Mouse (Mus musculus) forebrain, embryonic 11.5 days (tissue): ENCODE measurements at regions not wholly inside any gene's neighbourhood (a gene's known extent, or its start where the extent isn't known, plus 50 kb on each side); places are given as distances from the start of the nearest gene placed in this dataset.

Source experiments
- ATAC-seq: fragments of 200-750 bp; cut with Nextera tagmentation; replicated peaks from 2 replicates; pipeline ENCODE4 v1.8.0; 2017; ENCODE audit warnings: moderate TSS enrichment; ENCODE audit not compliant: low FRiP score
- DNase-seq: peaks from one replicate; pipeline ENCODE4 v3.0.0-alpha.2; 2017; ENCODE audit warnings: low spot score
- H3K27ac ChIP-seq: fragments of 300-500 bp; sonication (generic); 2 replicates; pipeline ENCODE4 v1.5.1; 2014; ENCODE audit warnings: low read depth, low read length
- H3K27me3 ChIP-seq: fragments of 300-500 bp; sonication (generic); 2 replicates; pipeline ENCODE4 v1.6.1; 2014; ENCODE audit warnings: mild to moderate bottlenecking, low read length, mixed read lengths; ENCODE audit not compliant: control insufficient read depth, insufficient read depth
- H3K36me3 ChIP-seq: fragments of 300-500 bp; sonication (generic); 2 replicates; pipeline ENCODE4 v1.6.1; 2014; ENCODE audit warnings: mild to moderate bottlenecking, low read length, moderate library complexity, mixed read lengths; ENCODE audit not compliant: control insufficient read depth, insufficient read depth
- H3K4me1 ChIP-seq: fragments of 300-500 bp; sonication (generic); replicated peaks from 2 replicates; pipeline ENCODE4 v1.6.1; 2014; ENCODE audit warnings: low read length, mixed read lengths; ENCODE audit not compliant: control insufficient read depth, insufficient read depth
- H3K4me2 ChIP-seq: fragments of 300-500 bp; sonication (generic); 2 replicates; pipeline ENCODE4 v1.6.1; 2014; ENCODE audit warnings: low read depth, mild to moderate bottlenecking, low read length, moderate library complexity, mixed read lengths; ENCODE audit not compliant: severe bottlenecking
- H3K4me3 ChIP-seq: fragments of 300-500 bp; sonication (generic); 2 replicates; pipeline ENCODE4 v1.5.1; 2014; ENCODE audit warnings: low read depth, low read length
- H3K9ac ChIP-seq: fragments of 300-500 bp; sonication (generic); 2 replicates; pipeline ENCODE4 v1.6.1; 2014; ENCODE audit warnings: low read length
- H3K9me3 ChIP-seq: fragments of 300-500 bp; sonication (generic); 2 replicates; pipeline ENCODE4 v1.6.1; 2016; ENCODE audit warnings: low read length, mixed read lengths; ENCODE audit not compliant: control insufficient read depth
- WGBS: fragments of 180-500 bp; shearing (Covaris S2); extraction: QIAGEN DNeasy Blood & Tissue Kit; methylation state at CpG from one replicate; pipeline ENCODE4 v1.1.7; 2014; 5-methylcytosine and 5-hydroxymethylcytosine counted together

DNA sequence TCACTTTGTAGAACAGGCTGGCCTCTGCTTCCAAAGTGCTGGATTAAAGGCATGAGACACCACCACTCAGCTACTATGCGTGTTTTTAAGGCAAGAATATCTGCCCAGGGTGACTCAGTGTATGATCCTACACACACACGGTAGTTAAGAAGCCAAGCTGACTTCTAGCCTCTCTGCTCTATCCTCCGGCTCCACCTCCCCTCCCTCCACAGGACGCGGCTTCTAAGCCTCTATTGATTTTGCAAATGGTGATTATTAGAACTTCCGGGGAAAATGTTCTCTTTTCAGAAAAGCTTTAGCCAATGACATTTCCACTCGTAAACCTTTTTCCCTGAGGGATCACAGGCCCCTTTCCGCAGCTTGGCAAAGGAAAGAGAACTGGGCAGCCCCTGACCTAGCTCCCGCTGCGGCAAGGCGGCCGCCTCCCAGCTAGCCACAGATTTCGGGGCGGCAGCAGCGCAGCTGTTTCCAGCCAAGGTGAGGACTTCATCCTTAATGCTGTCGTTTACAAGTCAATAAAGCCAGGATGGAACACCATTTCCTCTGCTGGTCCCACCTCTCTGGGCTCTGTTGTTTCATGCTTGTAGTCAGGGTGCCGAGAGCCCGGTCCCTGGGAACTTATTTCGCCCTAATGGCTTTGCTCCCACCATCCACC is 154.0 kb downstream of the Mycn start:
- no peak overlapping the region for H3K27ac ChIP-seq

DNA sequence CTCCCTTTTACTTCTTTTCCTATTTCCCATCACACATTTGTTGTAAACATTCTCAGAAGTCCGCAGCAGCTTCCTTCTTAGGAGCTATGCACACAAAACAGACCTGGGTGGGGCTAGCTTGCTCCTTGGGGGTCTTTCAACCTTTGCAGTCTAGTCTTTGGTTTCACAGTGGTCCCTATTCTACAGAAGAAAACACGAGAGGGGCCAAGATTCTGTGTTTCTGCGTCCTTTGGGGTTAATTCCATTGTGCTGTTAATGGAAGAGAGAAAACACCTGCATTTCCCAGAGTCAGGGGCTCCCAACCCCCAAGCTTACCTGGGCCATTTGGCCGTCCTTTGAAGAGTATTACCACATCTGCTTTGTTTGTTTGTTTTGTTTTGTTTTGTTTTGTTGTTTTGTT is 154.6 kb downstream of the Mycn start:
- H3K27me3 ChIP-seq: no peaks in the 10 kb centered on the region

More for the DNA sequence above, 154.0 kb downstream of the Mycn start:
- H3K9ac ChIP-seq: peak overlapping the region; percentile 37; the same call in 1 of the 2 replicates
- WGBS: 5% methylated on average over 19 of the region's 19 CpGs
- 0 out of 2 replicates have a peak overlapping the region, but pooled peaks have one; percentile 5 for H3K4me3 ChIP-seq
- H3K9me3 ChIP-seq: no peaks in the 10 kb centered on the region
- peak overlapping the region; percentile 44 for H3K4me2 ChIP-seq
- no peaks in the 10 kb centered on the region for H3K27me3 ChIP-seq
- peaks cover 19% of the 10 kb centered on the region; the same call in 1 of the 2 replicates for H3K4me1 ChIP-seq
- no peaks in the 10 kb centered on the region for H3K36me3 ChIP-seq
- DNase-seq (no peak), ATAC-seq (no peak)

DNA sequence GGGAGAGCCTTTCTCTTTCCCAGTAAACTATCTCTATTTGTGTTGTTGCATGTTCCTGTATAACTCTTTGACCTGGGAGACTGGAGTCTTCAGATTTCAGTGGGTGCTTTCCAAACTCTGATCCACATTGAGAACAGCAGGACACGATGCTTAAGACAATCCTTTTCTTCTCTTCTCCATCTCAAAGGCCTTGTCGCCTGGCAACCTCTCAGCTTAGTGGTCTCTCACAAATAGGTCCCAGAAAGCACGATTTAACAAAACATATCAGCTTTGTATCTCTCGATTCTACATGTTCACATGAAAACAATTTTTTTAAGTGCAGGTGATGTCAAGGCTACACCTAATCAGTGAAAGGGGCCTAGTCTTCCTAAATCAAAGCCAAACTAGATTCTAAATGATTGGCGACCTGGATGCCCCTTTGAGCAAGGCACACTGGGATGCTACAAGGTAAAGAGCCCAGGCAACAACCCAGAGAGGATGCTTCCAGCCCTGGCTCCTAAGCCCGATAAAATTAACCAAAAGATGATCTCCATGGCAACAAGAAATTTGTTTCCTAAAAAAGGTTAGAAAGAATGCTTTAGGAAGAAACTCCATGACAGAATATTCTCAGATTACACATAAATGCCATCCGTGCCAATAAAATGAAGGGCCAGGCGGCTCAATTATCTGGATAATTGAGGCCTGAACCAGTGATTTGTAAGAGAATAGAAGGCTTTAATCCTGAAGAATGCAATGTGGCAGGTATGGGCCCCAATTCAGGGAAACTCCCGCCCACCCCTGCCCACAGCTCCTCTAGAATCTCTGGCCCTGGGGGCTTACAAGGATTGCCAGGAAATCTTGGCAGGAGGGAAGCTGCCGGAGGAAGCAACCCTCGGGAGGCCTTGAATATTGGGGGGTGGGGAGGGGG is 157.8 kb downstream of the Mycn start:
- peak; percentile 44 for ATAC-seq
- 4% methylated on average over 11 of the region's 11 CpGs for WGBS
- Histone ChIP-seq H3K4me2 (no peak overlapping the region), H3K4me1 (peaks cover 19% of the 10 kb centered on the region; the same call in 1 of the 2 replicates), H3K9me3 (no peaks in the 10 kb centered on the region), H3K36me3 (no peaks in the 10 kb centered on the region), H3K27ac (peak overlapping the region; percentile 50; the same call in 1 of the 2 replicates), H3K4me3 (no peak overlapping the region), H3K27me3 (no peaks in the 10 kb centered on the region), H3K9ac (0 out of 2 replicates have a peak overlapping the region, but pooled peaks have one; percentile 2)
- DNase-seq: peak; percentile 74

More for the DNA sequence above, 154.6 kb downstream of the Mycn start:
- H3K27ac ChIP-seq: no peak overlapping the region
- no peaks in the 10 kb centered on the region for H3K36me3 ChIP-seq
- no peaks in the 10 kb centered on the region for H3K9me3 ChIP-seq
- H3K4me1 ChIP-seq: peaks cover 19% of the 10 kb centered on the region; the same call in 1 of the 2 replicates
- ATAC-seq (no peak), DNase-seq (no peak)
- no peak overlapping the region for H3K9ac ChIP-seq
- H3K4me3 ChIP-seq: no peak overlapping the region
- WGBS: 18% methylated on average over 4 of the region's 4 CpGs
- no peak overlapping the region for H3K4me2 ChIP-seq

DNA sequence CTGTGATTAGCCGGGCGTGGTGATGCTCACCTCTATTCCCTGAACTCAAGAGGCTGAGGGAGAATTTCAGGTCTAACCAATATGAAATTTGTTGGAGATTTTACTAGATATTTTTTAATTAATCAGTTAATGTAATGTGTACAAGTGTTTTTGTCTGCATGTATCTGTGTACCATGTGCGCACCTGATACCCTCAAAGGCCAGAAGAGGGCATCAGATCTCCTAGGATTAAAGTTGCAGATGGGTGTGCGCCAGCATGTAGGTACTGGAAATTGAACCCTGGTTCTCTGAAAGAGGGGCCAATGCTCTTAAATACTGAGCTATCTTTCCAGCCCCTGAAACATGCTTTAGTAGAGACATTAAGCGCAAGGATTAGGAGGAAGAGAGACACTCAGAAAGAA is 160.2 kb downstream of the Mycn start:
- Histone ChIP-seq H3K4me3 (no peak overlapping the region), H3K9ac (no peak overlapping the region), H3K9me3 (no peaks in the 10 kb centered on the region), H3K4me1 (peaks cover 11% of the 10 kb centered on the region; the same call in 1 of the 2 replicates), H3K27ac (no peak overlapping the region), H3K27me3 (no peaks in the 10 kb centered on the region), H3K4me2 (no peak overlapping the region), H3K36me3 (no peaks in the 10 kb centered on the region)
- ATAC-seq (no peak), DNase-seq (no peak)
- 95% methylated on average over 5 of the region's 5 CpGs for WGBS

DNA sequence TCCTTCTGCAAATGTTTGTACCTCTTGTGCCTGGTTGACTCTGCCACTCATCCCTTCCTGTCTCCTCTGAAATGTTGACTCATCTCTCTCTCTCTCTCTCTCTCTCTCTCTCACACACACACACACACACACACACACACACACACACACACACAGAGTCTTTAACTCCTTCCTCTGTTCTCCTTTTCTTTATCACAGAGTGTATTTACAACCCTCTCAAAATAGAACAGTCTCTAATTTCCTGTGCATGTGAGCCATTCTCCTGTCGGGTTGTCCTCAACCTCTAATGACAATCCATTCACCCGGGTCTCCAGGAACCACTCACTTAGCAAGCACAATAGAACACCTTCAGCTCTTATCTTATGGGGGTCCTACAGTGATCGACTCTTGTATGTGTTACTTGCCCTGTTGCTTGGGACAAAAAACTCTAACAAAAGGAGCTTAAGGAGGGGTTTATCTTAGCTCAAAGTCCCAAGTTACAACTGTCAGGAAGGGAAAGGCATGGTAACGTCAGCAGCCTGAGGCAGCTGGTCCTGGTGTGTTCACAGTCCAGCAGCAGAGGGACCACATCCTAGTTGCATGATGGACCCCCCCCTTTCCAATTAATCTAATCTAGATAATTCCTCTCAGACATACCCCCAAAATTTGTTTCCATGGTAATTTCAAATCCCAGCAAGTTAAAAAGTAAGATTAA is 163.0 kb downstream of the Mycn start:
- Histone ChIP-seq H3K36me3 (no peaks in the 10 kb centered on the region), H3K4me1 (peaks cover 3% of the 10 kb centered on the region; the same call in 1 of the 2 replicates), H3K9ac (no peak overlapping the region), H3K4me3 (no peak overlapping the region), H3K9me3 (no peaks in the 10 kb centered on the region), H3K27me3 (no peaks in the 10 kb centered on the region), H3K4me2 (no peak overlapping the region), H3K27ac (no peak overlapping the region)
- ATAC-seq: no peak
- no peak for DNase-seq
- WGBS: 27% methylated on average over 4 of the region's 4 CpGs

DNA sequence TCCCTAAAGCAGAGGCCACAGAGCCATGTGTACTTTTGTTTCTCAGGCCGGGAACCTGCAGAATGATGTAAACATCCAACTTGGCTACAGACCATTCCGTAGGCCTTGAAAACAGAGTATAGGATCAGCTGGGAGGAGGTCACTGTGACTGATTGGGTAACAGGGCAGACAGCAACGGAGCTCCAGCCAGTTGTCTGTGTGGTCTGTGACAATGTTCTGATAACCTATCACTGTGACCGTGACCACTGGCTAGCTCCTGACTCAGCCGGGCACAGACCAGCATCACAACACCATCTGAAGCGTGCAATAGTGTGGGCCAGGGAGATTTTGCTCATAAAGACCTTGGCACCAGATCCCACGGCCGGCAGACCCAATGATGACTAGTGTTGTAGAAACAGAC is 164.3 kb downstream of the Mycn start:
- no peak for DNase-seq
- Histone ChIP-seq H3K4me2 (no peak overlapping the region), H3K4me1 (no peaks in the 10 kb centered on the region), H3K27ac (no peak overlapping the region), H3K9me3 (no peaks in the 10 kb centered on the region), H3K9ac (no peak overlapping the region), H3K36me3 (no peaks in the 10 kb centered on the region), H3K27me3 (no peaks in the 10 kb centered on the region), H3K4me3 (no peak overlapping the region)
- no peak for ATAC-seq
- WGBS: 87% methylated on average over 8 of the region's 8 CpGs

DNA sequence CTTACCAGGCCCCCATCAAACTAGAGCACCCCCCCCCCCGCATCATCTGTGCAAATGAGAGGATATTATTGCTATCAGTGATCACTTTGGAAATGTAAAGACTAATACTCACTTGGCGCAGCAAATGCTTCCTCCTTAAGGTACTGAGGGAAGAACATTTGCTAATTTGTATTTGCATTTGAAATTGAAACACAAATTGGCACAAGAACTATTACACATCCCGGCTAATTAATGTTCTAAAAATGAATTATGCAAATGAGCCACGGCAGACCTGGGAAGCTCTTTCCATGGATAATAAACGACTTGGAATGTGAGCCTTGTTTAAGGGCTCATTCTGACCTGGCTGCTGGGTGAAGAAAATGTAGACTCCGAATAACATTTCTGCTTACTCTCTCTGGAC is 164.9 kb downstream of the Mycn start:
- no peak for DNase-seq
- Histone ChIP-seq H3K27ac (no peak overlapping the region), H3K4me2 (no peak overlapping the region), H3K9ac (no peak overlapping the region), H3K36me3 (no peaks in the 10 kb centered on the region), H3K27me3 (no peaks in the 10 kb centered on the region), H3K4me1 (no peaks in the 10 kb centered on the region), H3K9me3 (no peaks in the 10 kb centered on the region), H3K4me3 (no peak overlapping the region)
- WGBS: 71% methylated on average over 6 of the region's 6 CpGs
- ATAC-seq: no peak

DNA sequence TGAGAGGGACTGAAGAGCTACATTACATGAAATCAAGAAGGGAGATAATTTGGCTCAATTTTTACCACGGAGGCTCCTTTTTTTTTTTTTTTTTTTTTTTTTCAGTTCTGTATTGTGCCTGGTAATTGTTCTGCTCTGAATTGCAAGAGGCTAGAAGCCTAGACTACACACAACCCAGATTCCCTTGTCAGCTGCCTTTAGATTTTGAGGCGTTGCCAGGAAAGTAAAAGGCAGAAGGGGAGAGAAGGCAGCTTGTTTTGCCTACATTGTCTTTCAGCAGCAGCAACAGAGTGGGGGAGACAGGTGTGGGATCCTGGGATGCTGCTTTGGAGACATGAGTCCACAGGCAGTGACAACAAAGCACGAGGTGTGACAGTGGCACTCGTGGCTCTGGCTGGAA is 170.7 kb downstream of the Mycn start:
- no peaks in the 10 kb centered on the region for H3K9me3 ChIP-seq
- no peak overlapping the region for H3K4me3 ChIP-seq
- DNase-seq (no peak), ATAC-seq (no peak)
- H3K4me2 ChIP-seq: no peak overlapping the region
- H3K4me1 ChIP-seq: peaks cover 2% of the 10 kb centered on the region; the same call in 1 of the 2 replicates
- no peaks in the 10 kb centered on the region for H3K27me3 ChIP-seq
- no peaks in the 10 kb centered on the region for H3K36me3 ChIP-seq
- no peak overlapping the region for H3K9ac ChIP-seq
- no peak overlapping the region for H3K27ac ChIP-seq
- WGBS: 53% methylated on average over 4 of the region's 4 CpGs
